Mouse (Mus musculus) midbrain, embryonic 14.5 days (tissue): ENCODE data around the gene Men1. TPM values are rescaled to one million over a fixed set of nuclear protein-coding genes. Genes with fewer than 3 reads are reported as not detected.
A peak's percentile ranks its signal among the peaks of the same experiment; 100 is the strongest.
"Not testable (repeated sequence)": the region's sequence is repeated elsewhere in the genome, so short reads cannot be mapped to it uniquely, and the experiment has no call there.

Experiments used
- ATAC-seq: fragments of 200-750 bp; cut with Nextera tagmentation; 2 replicates; pipeline ENCODE4 v1.8.0; 2017; ENCODE audit warnings: moderate number of reproducible peaks, moderate library complexity; ENCODE audit not compliant: low FRiP score, low TSS enrichment
- DNase-seq: peaks from one replicate; pipeline ENCODE4 v3.0.0-alpha.2; 2015
- H3K27ac ChIP-seq: fragments of 300-500 bp; sonication (generic); replicated peaks from 2 replicates; pipeline ENCODE4 v1.5.1; 2014; ENCODE audit warnings: mild to moderate bottlenecking, low read depth, low read length, moderate library complexity
- H3K27me3 ChIP-seq: fragments of 300-500 bp; sonication (generic); 2 replicates; pipeline ENCODE4 v1.6.1; 2014; ENCODE audit warnings: low read length, control low read depth, mixed read lengths; ENCODE audit not compliant: control insufficient read depth, insufficient read depth
- H3K36me3 ChIP-seq: fragments of 300-500 bp; sonication (generic); 2 replicates; pipeline ENCODE4 v1.6.1; 2014; ENCODE audit warnings: low read length, control low read depth; ENCODE audit not compliant: control insufficient read depth, insufficient read depth
- H3K4me1 ChIP-seq: fragments of 300-500 bp; sonication (generic); 2 replicates; pipeline ENCODE4 v1.6.1; 2014; ENCODE audit warnings: mild to moderate bottlenecking, antibody characterized with exemption, low read length, control low read depth; ENCODE audit not compliant: control insufficient read depth, insufficient read depth
- H3K4me2 ChIP-seq: fragments of 300-500 bp; sonication (generic); 2 replicates; pipeline ENCODE4 v1.6.1; 2014; ENCODE audit warnings: mild to moderate bottlenecking, low read length, moderate library complexity
- H3K4me3 ChIP-seq: fragments of 300-500 bp; sonication (generic); replicated peaks from 2 replicates; pipeline ENCODE4 v1.5.1; 2014; ENCODE audit warnings: low read depth, low read length
- H3K9ac ChIP-seq: fragments of 300-500 bp; sonication (generic); replicated peaks from 2 replicates; pipeline ENCODE4 v1.6.1; 2014; ENCODE audit warnings: mild to moderate bottlenecking, low read length, moderate library complexity
- H3K9me3 ChIP-seq: fragments of 300-500 bp; sonication (generic); 2 replicates; pipeline ENCODE4 v1.6.1; 2016; ENCODE audit warnings: low read length, control low read depth, mixed read lengths; ENCODE audit not compliant: control insufficient read depth
- WGBS: fragments of 180-500 bp; shearing (Covaris S2); extraction: QIAGEN DNeasy Blood & Tissue Kit; methylation state at CpG from one replicate; pipeline ENCODE4 v1.1.7; 2014; 5-methylcytosine and 5-hydroxymethylcytosine counted together
- polyA plus RNA-seq: library from polyadenylated mRNA; unstranded; fragments of >200 nt; fragmentation: Nextera tagmentation; extraction: Ambion mirVana; gene quantifications from 2 replicates; pipeline ENCODE4 v1.2.1, GENCODE M21; 2014

Gene Men1
- 54.8 and 55.4 TPM in 2 replicates for polyA plus RNA-seq

DNA sequence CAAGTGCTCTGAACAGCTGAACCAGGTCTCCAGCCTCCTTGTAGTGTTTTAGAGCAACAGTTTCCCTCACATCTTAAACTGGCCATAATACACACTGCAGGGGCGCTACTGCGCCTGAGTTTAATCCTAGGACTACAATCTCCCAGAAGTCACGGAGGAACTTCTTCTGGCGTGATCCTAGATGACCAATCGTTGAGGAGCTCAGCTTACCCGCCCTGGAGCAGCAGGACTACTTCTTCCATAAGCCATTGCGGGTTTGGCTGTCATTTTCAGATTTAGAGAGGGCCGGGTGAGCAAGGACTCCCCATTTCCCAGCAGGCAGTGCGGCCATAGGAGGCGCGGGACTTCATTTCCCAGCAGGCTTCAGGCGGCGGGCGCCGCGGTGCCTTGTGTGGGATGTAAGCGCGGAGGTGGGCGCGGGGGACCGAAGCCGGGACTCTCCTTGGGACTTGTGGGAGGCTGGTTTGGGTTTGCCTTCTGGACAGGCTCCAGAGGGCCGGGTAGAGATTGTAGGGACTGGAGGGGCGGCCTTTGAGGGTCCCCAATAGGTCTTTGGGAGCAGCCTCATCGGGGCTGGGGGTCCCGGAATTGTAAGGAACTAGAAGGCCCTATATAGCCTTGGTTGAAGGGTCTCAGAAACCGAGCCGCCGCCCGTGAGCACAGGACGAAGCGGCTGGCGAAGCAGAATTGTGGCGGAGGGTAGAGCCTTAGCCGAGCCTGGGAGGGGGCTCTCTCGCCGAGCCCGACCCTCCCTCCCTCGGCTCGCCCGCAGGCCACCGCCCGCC, at the start of gene Men1:
TSS of gene Men1 (plus strand) at position 307 of the 785 bp plus-strand sequence.
- H3K27ac ChIP-seq: peak within 1 kb of the TSS; percentile 77
- H3K27me3 ChIP-seq: no peaks in the 10 kb centered on the region
- peaks cover 30% of the 10 kb centered on the region for H3K36me3 ChIP-seq
- H3K4me2 ChIP-seq: peak within 1 kb of the TSS; percentile 79
- peak within 1 kb of the TSS; percentile 80 for H3K4me3 ChIP-seq
- no peaks in the 10 kb centered on the region for H3K9me3 ChIP-seq
- peaks cover 12% of the 10 kb centered on the region for H3K4me1 ChIP-seq
- ATAC-seq: peak; percentile 92
- DNase-seq: peak; percentile 98
- peak within 1 kb of the TSS; percentile 90 for H3K9ac ChIP-seq
- whole genome bisulfite sequencing: under 1% methylated on average over 42 of the region's 43 CpGs

DNA sequence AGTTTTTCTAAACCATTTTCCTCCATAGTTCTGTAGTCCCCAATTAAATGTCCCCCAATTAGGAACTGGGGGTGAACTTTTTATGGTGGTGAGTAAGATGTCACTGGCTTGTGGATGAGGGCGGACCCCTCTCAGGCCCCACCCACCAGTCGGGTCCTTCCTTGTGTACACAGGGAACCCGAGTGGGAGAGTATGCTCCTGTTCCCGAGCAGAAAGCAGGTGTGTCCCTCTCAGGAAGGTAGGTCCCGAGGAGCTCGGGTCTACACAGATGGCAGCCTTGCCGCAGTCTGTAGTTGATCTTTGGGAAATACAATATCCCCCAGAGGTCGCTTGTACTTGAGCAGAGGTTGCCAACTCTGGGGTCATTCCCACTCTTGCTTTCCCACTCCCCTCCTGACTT, 49.6 kb upstream of the Men1 start:
- Histone ChIP-seq H3K36me3 (peaks cover 79% of the 10 kb centered on the region), H3K9me3 (no peaks in the 10 kb centered on the region), H3K4me2 (no peak overlapping the region), H3K27ac (no peak overlapping the region), H3K4me1 (no peaks in the 10 kb centered on the region), H3K9ac (no peak overlapping the region), H3K4me3 (no peak overlapping the region), H3K27me3 (no peaks in the 10 kb centered on the region)
- DNase-seq: no peak
- WGBS: 89% methylated on average over 8 of the region's 8 CpGs
- no peak for ATAC-seq

DNA sequence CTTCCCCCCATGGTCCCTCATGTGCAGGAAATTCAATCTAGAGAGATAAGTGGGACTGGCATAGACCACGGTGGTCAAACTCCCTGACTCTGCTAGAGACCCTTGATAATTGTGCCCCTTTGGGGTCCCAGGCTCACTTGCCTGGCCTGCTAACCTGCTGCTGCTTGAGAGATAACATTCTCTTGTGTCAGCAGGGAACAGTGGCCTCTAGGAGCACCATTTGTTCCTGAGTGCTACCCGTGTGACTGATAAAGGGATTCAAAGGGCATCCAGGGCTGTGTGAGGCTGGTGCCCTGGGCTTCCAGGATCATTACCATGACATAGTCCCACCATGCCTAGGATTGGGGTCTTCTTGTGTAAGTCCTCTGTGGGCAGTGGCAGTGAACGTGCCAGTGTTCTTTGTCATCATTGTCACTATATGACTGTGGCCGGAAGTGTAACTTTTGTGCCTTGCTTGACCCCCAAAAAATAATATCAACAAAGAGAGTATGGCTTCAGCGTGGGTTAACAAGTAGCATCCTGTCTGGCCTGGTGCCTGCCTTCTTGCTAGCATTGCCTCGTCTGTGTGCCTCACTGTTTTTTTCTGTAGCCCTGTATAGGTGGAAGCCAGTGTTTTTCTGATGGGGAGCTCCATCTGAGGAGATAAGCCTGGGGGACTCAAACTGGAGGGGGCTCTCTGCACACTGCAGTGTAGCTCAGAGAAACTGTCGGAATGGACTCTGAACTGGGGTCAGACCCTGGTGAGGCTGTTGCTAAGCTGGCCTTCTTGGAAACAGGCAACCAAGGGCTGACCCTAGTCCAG, 48.9 kb upstream of the Men1 start:
- Histone ChIP-seq H3K4me3 (no peak overlapping the region), H3K27me3 (no peaks in the 10 kb centered on the region), H3K9me3 (no peaks in the 10 kb centered on the region), H3K4me2 (no peak overlapping the region), H3K4me1 (no peaks in the 10 kb centered on the region), H3K36me3 (peaks cover 77% of the 10 kb centered on the region), H3K9ac (no peak overlapping the region), H3K27ac (no peak overlapping the region)
- DNase-seq (no peak), ATAC-seq (no peak)
- WGBS: 89% methylated on average over 7 of the region's 7 CpGs

DNA sequence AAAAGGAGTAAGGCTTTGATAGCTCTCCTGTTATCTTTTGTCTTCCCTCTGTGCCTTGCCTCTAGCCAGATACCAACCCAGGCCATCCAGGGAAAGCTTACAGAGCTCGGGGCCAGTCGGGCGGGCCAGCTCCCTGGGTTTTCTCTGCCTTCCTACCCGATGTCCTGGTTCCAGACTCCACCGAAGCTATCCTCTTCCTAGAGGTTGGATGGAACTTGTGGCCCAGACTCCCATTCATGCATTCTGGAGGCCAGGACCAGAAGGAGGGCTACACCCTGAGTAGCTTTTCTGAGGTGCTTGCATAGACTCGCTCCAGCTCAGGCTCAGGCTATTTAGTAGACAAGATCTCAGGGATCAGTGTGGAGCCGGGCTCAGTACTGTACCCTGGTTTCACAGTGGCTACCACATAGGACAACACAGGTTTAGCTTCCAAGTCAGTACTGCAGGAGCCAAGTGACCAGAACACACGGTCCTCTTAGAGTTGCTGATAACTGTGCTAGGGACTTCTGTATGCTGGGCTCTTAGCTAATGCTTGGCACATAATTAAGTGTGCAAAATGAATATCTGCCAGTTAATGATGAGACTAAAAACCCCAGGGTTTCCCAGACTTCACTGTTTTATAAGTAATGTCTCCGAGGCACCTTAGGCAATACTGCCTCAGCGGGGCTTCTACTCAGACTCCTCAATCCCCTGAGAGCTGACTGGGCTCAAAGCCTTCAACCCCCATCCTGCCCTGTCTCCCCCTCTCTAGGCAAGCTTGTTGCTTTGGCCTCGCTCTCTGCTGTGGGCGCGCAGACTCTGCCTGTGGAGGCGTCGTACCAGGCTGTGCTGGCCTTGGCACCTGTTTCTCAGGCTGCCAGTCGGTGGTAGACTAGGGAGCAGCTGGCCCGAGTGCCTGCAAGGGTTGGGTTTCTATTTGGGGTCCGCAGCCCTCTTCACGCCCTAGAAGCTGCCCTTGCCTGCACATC, 48.1 kb upstream of the Men1 start:
- Histone ChIP-seq H3K36me3 (peaks cover 74% of the 10 kb centered on the region), H3K9ac (no peak overlapping the region), H3K27me3 (no peaks in the 10 kb centered on the region), H3K27ac (no peak overlapping the region), H3K4me1 (no peaks in the 10 kb centered on the region), H3K4me3 (no peak overlapping the region), H3K9me3 (no peaks in the 10 kb centered on the region), H3K4me2 (no peak overlapping the region)
- DNase-seq (no peak), ATAC-seq (no peak)
- WGBS: 88% methylated on average over 19 of the region's 19 CpGs

DNA sequence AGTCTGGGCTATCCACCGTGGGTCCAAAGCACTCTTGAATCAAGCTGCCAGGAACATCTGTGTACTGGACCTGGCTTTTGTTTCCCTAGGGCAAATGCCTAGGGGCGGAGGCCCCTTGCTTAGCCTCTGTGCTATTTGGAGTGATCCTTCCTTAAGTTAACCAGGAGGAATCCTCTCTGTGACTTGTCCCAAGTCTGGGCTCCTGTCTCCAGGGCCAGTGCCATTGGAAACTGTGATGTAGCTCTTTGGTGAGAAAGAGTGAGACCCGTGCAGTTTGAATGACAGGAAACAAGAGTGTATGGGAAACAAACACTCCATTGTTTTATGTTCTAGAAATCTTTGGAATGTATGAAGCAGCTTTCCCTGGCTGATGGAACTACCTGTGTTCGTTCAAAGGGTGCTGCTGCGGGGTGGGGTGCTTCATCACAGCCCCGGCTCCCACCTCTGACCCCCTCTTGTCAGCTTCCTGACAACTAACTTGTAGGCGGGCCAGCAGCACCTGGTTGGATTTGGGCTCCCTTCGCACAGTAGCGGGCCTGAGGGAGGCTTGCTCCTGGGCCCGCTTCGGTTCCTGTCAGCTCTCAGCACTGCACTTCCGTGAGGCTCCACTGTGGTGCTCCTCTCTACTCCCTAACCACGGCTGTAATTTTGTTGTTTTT, 46.4 kb upstream of the Men1 start:
- no peak overlapping the region for H3K9ac ChIP-seq
- peaks cover 68% of the 10 kb centered on the region for H3K36me3 ChIP-seq
- H3K9me3 ChIP-seq: no peaks in the 10 kb centered on the region
- H3K27me3 ChIP-seq: no peaks in the 10 kb centered on the region
- H3K4me2 ChIP-seq: no peak overlapping the region
- H3K4me3 ChIP-seq: no peak overlapping the region
- ATAC-seq (no peak), DNase-seq (no peak)
- H3K4me1 ChIP-seq: no peaks in the 10 kb centered on the region
- WGBS: 84% methylated on average over 13 of the region's 13 CpGs
- H3K27ac ChIP-seq: no peak overlapping the region

DNA sequence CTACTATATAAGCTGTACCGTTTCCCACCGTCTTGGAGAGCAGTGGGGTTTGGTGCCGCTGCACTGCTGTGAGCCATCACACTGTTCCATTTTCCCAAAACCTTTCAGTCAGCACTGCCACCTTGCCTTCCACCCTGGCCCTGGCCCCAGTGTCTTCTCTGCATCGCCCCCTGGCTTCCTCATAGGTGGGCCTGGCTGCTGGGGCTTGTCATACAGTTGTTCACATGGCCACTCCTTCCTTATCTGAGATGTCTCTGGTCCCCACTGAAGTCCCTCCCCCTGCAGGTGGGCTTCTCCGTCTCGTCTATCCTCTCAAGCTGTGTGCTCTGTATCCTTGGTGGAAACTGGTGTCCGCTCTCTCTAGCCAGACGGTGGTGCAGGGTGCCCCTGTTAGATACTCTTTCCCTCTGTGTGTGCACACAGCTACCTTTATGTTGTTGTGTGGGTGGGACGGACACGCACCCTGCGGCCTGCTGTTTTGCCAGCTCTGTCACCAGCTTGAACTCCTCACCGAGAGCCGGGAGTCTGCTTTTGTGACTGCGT, 45.0 kb upstream of the Men1 start:
- Histone ChIP-seq H3K9ac (no peak overlapping the region), H3K4me1 (no peaks in the 10 kb centered on the region), H3K36me3 (peaks cover 69% of the 10 kb centered on the region), H3K27ac (no peak overlapping the region), H3K4me2 (no peak overlapping the region), H3K27me3 (no peaks in the 10 kb centered on the region), H3K9me3 (no peaks in the 10 kb centered on the region), H3K4me3 (no peak overlapping the region)
- ATAC-seq: no peak
- DNase-seq: no peak
- WGBS: 95% methylated on average over 14 of the region's 14 CpGs

DNA sequence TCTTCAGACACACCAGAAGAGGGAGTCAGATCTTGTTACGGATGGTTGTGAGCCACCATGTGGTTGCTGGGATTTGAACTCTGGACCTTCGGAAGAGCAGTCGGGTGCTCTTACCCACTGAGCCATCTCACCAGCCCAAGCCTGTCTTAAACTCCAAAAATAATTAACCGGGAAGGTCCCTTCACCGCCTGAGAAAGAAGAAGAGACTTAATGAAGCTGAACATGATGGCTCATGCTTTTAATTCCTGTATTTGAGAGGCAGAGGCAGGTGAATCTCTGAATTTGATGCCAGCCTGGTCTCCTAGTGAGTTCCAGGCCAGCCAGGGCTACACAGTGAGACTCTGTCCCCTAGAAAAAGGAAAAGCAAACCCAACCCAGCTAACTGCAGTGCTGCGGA, 44.1 kb upstream of the Men1 start:
- H3K4me3 ChIP-seq, H3K9me3 ChIP-seq, H3K9ac ChIP-seq, DNase-seq, H3K4me1 ChIP-seq, H3K4me2 ChIP-seq, H3K27ac ChIP-seq, ATAC-seq, H3K27me3 ChIP-seq: not testable (repeated sequence)
- peaks cover 69% of the 10 kb centered on the region for H3K36me3 ChIP-seq
- WGBS: 96% methylated on average over 5 of the region's 6 CpGs
